Mouse (Mus musculus): Measurements from ENCODE around the gene Cass4. TPM values are rescaled to one million over a fixed set of nuclear protein-coding genes. Genes with fewer than 3 reads are reported as not detected.

Cass4 gene
- total RNA-seq, 4 experiments from 2014 or later, result 0.12 to 0.25 (median 0.19) TPM; not detected in 1

GRCm38 (mm10) chr2:172441176-172441575, 47.6 kb downstream of the Cass4 start:
- DNase-seq, result no peak

DNA sequence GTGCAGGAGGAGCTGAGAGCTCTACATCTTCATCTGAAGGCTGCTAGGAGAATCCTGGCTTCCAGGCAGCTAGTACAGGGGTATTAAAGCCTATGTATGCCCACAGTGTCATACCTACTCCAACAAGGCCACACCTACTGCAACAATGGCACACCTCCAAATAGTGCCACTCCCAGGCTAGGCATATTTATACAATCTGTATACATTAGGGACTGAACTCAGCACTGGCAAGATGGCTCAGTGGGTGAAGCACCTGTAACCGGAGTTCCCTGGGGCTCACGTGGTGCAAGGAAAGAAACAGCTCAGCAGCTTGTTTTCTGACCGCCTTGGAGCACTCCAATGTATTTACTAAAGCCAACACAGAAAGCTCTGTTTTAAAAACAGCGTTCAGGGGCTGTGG, 52.0 kb downstream of the Cass4 start:
- DNase-seq, result no peak

GRCm38 (mm10) chr2:172447317-172447716, 53.7 kb downstream of the Cass4 start:
- DNase-seq, result no peak

DNA sequence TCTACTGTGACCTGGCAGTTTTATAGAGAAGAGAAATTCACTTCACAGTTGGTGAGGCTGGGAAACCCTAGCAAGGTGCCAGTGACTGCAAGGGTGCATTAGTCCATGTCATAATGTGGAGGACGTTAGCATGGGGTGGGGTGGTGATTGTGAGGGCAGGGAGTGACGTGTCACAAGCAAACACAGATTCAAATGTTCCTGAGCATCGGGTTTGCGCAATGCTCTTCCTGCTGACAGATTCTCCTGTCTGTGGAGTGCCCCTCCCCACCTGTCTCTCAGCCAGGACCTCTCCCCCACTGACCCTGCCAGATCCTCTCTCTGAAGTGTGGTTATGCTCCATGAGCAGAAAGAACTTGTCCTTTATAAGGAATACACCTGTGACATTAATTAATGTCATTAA, 54.7 kb downstream of the Cass4 start:
- no peak for DNase-seq

GRCm38 (mm10) chr2:172450640-172451039, 57.0 kb downstream of the Cass4 start:
- DNase-seq, result no peak

- DNase-seq, result no peak
These were observed 58.4 kb downstream of the Cass4 start for GRCm38 (mm10) chr2:172452031-172452430.

DNA sequence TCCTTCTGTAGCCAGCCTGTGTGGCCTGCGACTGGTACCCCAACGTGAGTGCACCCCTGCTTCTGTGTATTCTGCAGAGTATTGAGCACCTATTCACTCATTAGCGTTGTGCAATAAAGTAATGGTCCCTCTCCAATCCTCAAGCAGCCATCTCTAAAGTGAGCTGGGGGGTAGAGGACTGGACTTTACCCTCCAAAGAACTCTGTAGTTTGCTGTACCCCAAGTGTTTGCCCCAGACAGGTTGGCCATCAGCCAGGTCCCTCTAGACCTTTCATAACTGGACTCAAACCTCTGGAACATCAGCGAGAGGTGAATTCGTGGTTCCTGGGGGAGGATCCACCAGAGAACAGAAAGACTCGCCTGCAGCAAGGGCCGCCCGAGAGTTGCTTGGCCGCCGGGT, 58.9 kb downstream of the Cass4 start:
- DNase-seq, result no peak

GRCm38 (mm10) chr2:172458496-172458895, 64.9 kb downstream of the Cass4 start, which contains the start of gene Gcnt7:
TSS of gene Gcnt7 (minus strand) at chr2:172458596.
- no peak for DNase-seq

- DNase-seq, result no peak
These were observed 67.1 kb downstream of the Cass4 start for GRCm38 (mm10) chr2:172460647-172461046.

DNA sequence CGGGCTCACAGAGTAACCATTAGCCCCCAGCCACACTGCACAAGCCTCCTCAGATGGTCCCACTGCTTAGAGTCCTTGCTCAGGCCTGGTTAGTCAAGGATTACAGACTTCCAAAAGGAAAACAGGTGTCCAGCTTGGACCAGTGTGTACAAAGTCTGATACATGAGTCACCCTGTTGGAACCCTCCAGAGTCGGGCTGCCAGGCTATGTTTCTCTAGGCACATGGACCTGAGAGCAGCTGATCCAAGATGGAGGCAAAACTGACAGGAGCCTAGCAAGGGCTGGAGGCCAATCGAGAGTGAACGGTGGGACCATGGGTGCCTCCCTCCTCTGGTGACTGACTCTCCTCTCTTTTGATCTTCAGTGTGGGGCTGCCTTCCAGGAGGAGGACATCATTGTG, 69.2 kb downstream of the Cass4 start:
- no peak for DNase-seq

GRCm38 (mm10) chr2:172466427-172467132, 73.0 kb downstream of the Cass4 start:
- DNase-seq, result peak; percentile 45

DNA sequence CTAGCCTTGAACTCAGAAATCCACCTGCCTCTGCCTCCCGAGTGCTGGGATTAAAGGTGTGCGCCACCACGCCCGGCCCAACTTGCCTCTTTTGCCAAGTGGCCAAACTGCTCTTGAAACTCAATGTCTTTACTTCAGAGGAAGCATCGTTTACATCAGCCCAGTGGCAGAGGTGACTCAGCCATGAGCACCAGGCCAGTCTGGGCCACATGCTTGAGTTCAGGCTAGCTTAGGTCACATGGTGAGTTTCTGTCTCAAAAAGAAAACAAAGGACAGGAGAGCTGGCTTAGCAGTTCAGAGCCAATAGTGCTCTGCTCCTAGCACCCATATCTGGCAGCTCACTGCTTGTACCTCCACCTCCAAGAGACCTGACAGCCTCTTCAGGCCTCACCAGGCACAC, 73.6 kb downstream of the Cass4 start:
- peak; percentile 42 for DNase-seq

- peak; percentile 88 for DNase-seq
These were observed 74.8 kb downstream of the Cass4 start for GRCm38 (mm10) chr2:172468346-172468819.

- no peak for DNase-seq
These were observed 78.7 kb downstream of the Cass4 start, which contains the start of gene Fam209 for GRCm38 (mm10) chr2:172472318-172472717. TSS of gene Fam209 (plus strand) at chr2:172472520.

GRCm38 (mm10) chr2:172473591-172473990, 80.0 kb downstream of the Cass4 start:
- no peak for DNase-seq

DNA sequence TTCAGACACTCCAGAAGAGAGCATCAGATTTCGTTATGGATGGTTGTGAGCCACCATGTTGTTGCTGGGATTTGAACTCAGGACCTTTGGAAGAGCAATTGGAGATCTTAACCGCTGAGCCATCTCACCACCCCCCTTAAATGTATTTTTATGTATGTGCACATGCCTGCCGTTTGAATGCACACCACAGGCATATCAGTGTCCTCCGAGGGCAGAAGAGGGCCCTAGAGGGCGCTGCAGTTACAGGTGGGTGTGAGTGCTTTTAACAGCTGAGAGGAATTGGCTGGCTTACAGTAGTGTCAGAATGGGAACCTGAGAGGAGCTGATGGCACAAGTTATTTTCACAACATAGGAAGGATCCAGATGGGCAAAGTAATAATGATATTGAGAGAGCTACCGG, 81.4 kb downstream of the Cass4 start:
- DNase-seq, result no peak

- no peak for DNase-seq
These were observed 83.2 kb downstream of the Cass4 start for GRCm38 (mm10) chr2:172476707-172477260.

- no peak for DNase-seq
These were observed 83.8 kb downstream of the Cass4 start for GRCm38 (mm10) chr2:172477350-172477749.

DNA sequence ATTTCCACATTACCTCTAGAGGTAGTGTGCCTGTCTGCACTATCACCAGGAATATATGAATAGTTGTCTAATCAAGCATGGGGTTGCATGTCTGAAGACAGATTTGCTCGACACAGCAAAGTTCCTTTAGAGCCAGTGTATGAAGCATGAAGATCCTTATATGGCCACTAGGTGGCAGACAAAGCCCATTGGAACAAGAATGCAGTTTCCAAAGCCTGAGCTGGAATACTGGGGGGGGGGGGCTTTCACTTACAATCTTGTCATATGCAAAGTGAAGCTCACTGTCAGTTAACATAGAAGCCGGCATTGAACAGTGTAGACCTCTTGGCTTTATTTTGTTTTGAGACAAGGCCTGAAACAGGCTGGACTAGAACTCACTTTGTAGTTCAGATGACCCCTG, 84.3 kb downstream of the Cass4 start:
- DNase-seq, result no peak

DNA sequence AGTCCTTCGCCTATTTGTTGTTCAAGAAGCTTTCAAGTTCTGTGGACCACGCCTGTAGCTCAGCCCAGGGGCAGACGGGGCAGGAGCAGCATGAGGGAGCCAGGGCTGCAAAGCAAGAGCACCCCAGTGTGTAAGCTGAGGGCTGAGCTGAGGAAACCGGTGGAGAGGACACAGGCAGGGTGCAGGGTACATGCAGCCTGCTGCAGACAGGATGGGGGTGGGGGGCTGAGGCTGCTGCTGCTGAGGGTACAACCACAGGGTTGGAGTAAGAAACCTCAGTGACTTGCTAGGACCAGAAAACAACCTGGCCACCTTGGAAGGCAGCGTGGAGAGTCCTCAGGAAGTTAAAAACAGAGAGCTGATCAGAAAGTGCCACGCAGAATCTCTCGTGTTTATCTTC, 86.7 kb downstream of the Cass4 start:
- DNase-seq, result no peak

DNA sequence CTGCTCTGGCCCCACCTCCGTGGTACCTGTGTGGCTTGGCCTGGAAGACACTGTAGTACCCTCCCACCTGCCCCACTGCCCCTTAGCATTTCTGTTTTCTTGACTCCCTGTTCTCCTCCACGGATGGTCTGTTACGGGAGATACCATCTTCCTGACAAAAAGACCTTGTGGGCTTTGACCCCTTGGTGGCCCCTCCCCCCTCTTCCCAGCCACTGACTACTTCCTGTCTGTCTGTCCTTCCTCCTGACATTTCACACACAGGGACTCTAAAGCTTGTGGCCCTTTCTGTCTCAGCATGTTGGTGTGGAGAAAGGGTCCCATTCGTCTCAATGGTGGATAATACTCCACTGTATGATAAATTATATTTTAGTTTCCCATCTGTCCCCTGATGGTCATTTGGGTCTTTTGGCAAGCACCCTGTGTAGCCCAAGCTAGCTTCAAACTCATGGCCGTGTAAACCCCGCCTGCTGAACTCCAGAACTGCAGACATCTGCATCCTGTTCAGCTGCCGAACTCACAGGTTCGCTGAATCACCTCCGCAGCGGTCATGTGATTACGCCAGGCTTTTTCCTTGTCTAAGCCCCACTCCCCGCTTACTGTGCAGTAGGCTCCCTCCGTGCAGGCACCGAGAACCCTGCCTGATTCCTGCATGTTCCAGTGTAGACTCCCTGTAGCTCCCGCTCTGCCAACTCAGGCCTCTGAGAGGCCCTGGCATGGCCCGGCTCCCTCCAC, 88.2 kb downstream of the Cass4 start:
- DNase-seq, result no peak
